Mouse (Mus musculus): ENCODE results near the gene Nrgn.

The Nrgn gene

DNA sequence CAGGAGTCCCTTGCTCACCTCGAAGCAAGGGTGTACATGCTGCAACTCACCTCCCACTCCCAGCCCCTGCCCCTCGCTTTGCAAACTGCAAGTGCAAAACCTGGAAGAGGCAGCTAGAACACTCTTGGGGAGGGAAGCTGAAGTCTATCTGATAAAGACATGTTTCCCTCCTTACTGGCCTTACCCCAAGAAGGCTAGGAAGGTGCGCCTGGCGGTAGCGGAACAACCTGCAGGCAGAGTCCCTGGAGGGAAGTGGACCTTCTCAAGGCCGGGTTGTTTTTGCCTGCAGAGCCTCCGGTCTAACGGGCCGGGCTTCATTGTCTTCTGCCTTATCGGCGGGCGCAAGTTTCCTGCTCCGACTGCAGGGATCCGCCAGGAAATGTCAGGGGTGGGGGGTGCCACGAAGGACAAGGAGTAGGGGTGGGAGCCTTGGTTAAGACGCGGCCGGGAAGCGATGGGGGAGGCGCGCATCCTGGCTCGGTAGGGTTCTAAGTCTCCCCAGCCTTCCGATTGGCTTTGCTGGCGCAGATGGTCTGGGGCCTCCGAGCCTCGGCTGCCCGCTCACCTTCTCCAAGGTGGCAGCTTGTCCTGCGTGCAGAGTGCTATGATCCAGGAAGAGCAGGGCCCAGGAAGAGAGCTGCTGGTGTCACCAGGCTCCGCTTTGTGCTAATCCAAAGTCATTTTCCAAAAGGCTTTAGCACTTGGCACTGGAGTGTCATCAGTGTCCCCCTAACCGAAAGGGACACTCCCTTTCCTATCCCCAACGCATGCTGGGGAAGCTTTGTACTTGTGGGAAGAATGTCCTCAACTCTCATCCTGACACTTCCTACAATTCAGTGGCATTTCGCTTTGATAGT is 22.4 kb downstream of the Nrgn start:
- DNase-seq (ENCODE audit: low spot score in 2 of 2) = no peak

DNA sequence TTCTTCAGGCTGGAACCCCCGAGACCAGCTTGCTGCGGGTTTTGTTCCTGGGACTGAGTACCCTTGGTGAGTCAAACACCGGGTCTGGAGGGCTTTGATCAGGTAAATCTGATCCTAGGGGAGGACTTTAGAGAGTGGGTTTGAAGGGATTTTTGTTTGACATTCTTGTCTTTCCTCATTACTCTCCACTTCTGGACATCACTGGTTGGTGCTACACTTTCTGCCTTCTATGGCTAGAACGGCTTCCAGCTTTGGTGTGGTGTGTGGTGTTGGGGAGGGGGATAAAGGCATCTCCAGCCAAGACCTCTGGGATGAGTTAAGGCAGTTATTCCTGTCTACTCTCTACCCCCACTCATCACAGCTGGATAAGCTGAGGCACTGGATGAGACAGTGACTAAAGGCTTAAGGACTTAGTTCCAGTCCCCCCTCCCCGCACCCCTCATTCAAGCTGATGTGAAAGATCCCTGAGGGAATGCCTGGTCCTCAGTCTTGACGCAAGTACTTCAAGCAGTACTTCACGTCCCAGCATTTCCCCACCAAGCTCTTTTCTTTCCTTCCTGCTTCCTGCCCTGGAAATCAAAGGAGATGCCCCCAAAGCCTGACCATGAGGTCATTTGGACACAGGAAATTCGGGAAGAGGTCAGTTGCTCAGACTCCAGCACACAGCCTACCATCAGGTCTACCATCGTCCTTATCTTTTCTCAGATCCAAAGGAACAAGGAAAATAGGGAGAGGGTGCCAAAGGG is 24.3 kb downstream of the Nrgn start:
- no peak for DNase-seq (ENCODE audit: low spot score in 2 of 2)

- no peak for DNase-seq (ENCODE audit: low spot score in 2 of 2)
Observed at GRCm38 (mm10) chr9:37527396-37528224, 25.1 kb downstream of the Nrgn start, which contains the start of gene Esam. TSS of gene Esam (plus strand) at chr9:37528078.

GRCm38 (mm10) chr9:37526443-37527395 is 26.0 kb downstream of the Nrgn start:
- no peak for DNase-seq (ENCODE audit: low spot score in 2 of 2)

GRCm38 (mm10) chr9:37525461-37525860 is 27.2 kb downstream of the Nrgn start:
- no peak for DNase-seq (ENCODE audit: low spot score in 2 of 2)

DNA sequence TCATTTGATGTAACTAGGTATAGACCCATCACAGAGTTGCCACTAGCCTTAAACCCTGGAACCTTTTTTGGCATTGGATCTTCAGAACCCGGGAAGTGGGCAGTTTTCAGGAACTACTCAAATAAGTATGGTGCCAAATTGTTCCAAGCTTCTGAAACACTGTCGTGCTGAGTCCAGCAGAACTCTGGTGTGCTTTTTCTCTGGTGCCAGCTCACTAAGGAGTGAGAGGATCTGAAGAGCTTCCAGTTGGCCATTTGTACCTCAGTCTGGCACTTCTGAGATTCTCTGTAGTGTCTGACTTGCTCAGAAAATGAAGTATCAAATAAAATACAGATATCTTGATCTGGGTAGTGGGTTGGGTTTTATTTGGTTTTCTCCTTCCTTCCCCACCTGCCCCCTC is 32.7 kb downstream of the Nrgn start:
- no peak for DNase-seq (ENCODE audit: low spot score in 2 of 2)

- DNase-seq (ENCODE audit: low spot score in 2 of 2) = no peak
Observed at GRCm38 (mm10) chr9:37518991-37519390, 33.7 kb downstream of the Nrgn start.

GRCm38 (mm10) chr9:37517467-37517866 is 35.2 kb downstream of the Nrgn start:
- no peak for DNase-seq (ENCODE audit: low spot score in 2 of 2)

- DNase-seq (ENCODE audit: low spot score in 2 of 2) = no peak
Observed at GRCm38 (mm10) chr9:37514456-37514855, 38.2 kb downstream of the Nrgn start.

GRCm38 (mm10) chr9:37512097-37512496 is 40.6 kb downstream of the Nrgn start:
- no peak for DNase-seq (ENCODE audit: low spot score in 2 of 2)

GRCm38 (mm10) chr9:37506023-37506422 is 46.7 kb downstream of the Nrgn start:
- no peak for DNase-seq (ENCODE audit: low spot score in 2 of 2)

GRCm38 (mm10) chr9:37504348-37504747 is 48.4 kb downstream of the Nrgn start:
- DNase-seq (ENCODE audit: low spot score in 2 of 2) = no peak

DNA sequence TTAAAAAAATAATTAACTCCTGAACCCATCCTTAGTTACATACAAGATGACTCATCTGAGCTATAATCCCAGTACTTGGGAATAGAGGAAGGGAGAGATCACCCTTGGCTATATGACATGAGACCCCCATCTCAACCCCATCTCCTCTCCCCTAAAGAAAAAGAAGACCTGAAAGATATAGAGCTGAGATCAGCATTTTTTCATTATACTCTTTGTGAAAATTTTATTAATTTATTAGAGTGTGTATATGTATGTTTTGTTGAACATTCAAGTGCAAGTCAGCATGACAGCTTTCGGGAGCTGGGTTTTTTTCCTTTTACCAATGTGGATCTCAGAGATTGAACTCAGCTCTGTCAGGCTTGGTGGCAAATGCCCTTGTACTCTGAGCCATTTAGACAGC is 51.5 kb downstream of the Nrgn start:
- DNase-seq (ENCODE audit: low spot score in 2 of 2) = no peak

DNA sequence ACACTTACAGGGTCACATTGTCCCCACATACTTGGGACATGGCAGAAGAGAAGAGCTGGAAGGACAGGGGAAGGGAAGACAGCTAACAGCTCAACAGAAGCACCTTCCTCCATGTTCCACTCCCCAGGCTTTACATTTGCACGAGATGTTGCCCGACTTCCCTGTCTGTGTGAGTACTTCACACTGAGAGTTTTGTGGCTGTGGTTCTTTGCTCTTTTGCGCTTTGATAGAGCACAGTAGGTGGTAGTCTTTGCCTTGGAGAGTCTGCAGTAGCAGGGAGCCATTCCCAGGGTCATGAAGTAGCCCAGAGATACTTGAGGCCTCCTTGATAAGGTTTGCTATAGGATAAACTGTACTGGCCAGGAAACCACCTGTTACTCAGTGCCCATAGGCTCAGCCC is 52.5 kb downstream of the Nrgn start:
- no peak for DNase-seq (ENCODE audit: low spot score in 2 of 2)

- DNase-seq (ENCODE audit: low spot score in 2 of 2) = no peak
Observed at GRCm38 (mm10) chr9:37496325-37496724, 56.4 kb downstream of the Nrgn start.

GRCm38 (mm10) chr9:37495761-37496160 is 56.9 kb downstream of the Nrgn start:
- no peak for DNase-seq (ENCODE audit: low spot score in 2 of 2)
